Mouse (Mus musculus): Measurements from ENCODE around the gene Klf12.

Gene Klf12

GRCm38 (mm10) chr14:100140370-100140769, 144.1 kb downstream of the Klf12 start:
- no peak for DNase-seq (ENCODE audit: low read depth, low spot score)

- DNase-seq (ENCODE audit: low read depth, low spot score) = peak; percentile 13
Observed at GRCm38 (mm10) chr14:100134304-100134703, 150.2 kb downstream of the Klf12 start.

- no peak for DNase-seq (ENCODE audit: low read depth, low spot score)
Observed at GRCm38 (mm10) chr14:100132479-100132878, 152.0 kb downstream of the Klf12 start.

- no peak for DNase-seq (ENCODE audit: low read depth, low spot score)
Observed at GRCm38 (mm10) chr14:100126126-100126525, 158.4 kb downstream of the Klf12 start.

GRCm38 (mm10) chr14:100121075-100121474, 163.4 kb downstream of the Klf12 start:
- no peak for DNase-seq (ENCODE audit: low read depth, low spot score)

GRCm38 (mm10) chr14:100119866-100120265, 164.6 kb downstream of the Klf12 start:
- DNase-seq (ENCODE audit: low read depth, low spot score) = no peak

- DNase-seq (ENCODE audit: low read depth, low spot score) = no peak
Observed at GRCm38 (mm10) chr14:100113419-100113818, 171.1 kb downstream of the Klf12 start.

- no peak for DNase-seq (ENCODE audit: low read depth, low spot score)
Observed at GRCm38 (mm10) chr14:100111735-100112134, 172.7 kb downstream of the Klf12 start.

GRCm38 (mm10) chr14:100109563-100109962, 174.9 kb downstream of the Klf12 start:
- DNase-seq (ENCODE audit: low read depth, low spot score) = no peak

GRCm38 (mm10) chr14:100105570-100105969, 178.9 kb downstream of the Klf12 start:
- DNase-seq (ENCODE audit: low read depth, low spot score) = no peak

GRCm38 (mm10) chr14:100104818-100105217, 179.7 kb downstream of the Klf12 start:
- DNase-seq (ENCODE audit: low read depth, low spot score) = no peak

GRCm38 (mm10) chr14:100103818-100104217, 180.7 kb downstream of the Klf12 start:
- DNase-seq (ENCODE audit: low read depth, low spot score) = no peak

- no peak for DNase-seq (ENCODE audit: low read depth, low spot score)
Observed at GRCm38 (mm10) chr14:100097208-100098189, 187.0 kb downstream of the Klf12 start.

- DNase-seq (ENCODE audit: low read depth, low spot score) = no peak
Observed at GRCm38 (mm10) chr14:100095730-100096129, 188.7 kb downstream of the Klf12 start.

GRCm38 (mm10) chr14:100090517-100090916, 194.0 kb downstream of the Klf12 start:
- DNase-seq (ENCODE audit: low read depth, low spot score) = no peak

GRCm38 (mm10) chr14:100079620-100080019, 204.9 kb downstream of the Klf12 start:
- no peak for DNase-seq (ENCODE audit: low read depth, low spot score)

GRCm38 (mm10) chr14:100072431-100073195, 211.9 kb downstream of the Klf12 start:
- peak; percentile 12 for DNase-seq (ENCODE audit: low read depth, low spot score)

GRCm38 (mm10) chr14:100069543-100070090, 214.9 kb downstream of the Klf12 start:
- DNase-seq (ENCODE audit: low read depth, low spot score) = no peak

GRCm38 (mm10) chr14:100068715-100069114, 215.8 kb downstream of the Klf12 start:
- DNase-seq (ENCODE audit: low read depth, low spot score) = no peak

- DNase-seq (ENCODE audit: low read depth, low spot score) = no peak
Observed at GRCm38 (mm10) chr14:100062516-100062915, 222.0 kb downstream of the Klf12 start.

GRCm38 (mm10) chr14:100054150-100054549, 230.3 kb downstream of the Klf12 start:
- no peak for DNase-seq (ENCODE audit: low read depth, low spot score)

GRCm38 (mm10) chr14:100053456-100053855, 231.0 kb downstream of the Klf12 start:
- no peak for DNase-seq (ENCODE audit: low read depth, low spot score)
